Mouse (Mus musculus) intestine, postnatal 0 days (tissue): ENCODE measurements at regions not wholly inside any gene's neighbourhood (a gene's known extent, or its start where the extent isn't known, plus 50 kb on each side); places are given as distances from the start of the nearest gene placed in this dataset.
A peak's percentile ranks its signal among the peaks of the same experiment; 100 is the strongest.

Source experiments
- ATAC-seq: fragments of 200-750 bp; cut with Nextera tagmentation; 2 replicates; pipeline ENCODE4 v1.8.0; 2017; ENCODE audit warnings: mild to moderate bottlenecking, moderate TSS enrichment, moderate library complexity
- H3K27ac ChIP-seq: fragments of 300-500 bp; sonication (generic); 2 replicates; pipeline ENCODE4 v1.5.1; 2014; ENCODE audit warnings: mild to moderate bottlenecking, low read depth, low read length, moderate library complexity
- H3K27me3 ChIP-seq: fragments of 300-500 bp; sonication (generic); replicated peaks from 2 replicates; pipeline ENCODE4 v1.6.1; 2014; ENCODE audit warnings: low read length, mixed read lengths; ENCODE audit not compliant: control insufficient read depth, insufficient read depth
- H3K36me3 ChIP-seq: fragments of 300-500 bp; sonication (generic); 2 replicates; pipeline ENCODE4 v1.6.1; 2014; ENCODE audit warnings: mild to moderate bottlenecking, moderate library complexity; ENCODE audit not compliant: control insufficient read depth, insufficient read depth
- H3K4me1 ChIP-seq: fragments of 300-500 bp; sonication (generic); replicated peaks from 2 replicates; pipeline ENCODE4 v1.6.1; 2014; ENCODE audit warnings: antibody characterized with exemption, low read length, mixed read lengths; ENCODE audit not compliant: control insufficient read depth, insufficient read depth
- H3K4me2 ChIP-seq: fragments of 300-500 bp; sonication (generic); replicated peaks from 2 replicates; pipeline ENCODE4 v1.6.1; 2014; ENCODE audit warnings: low read depth, mild to moderate bottlenecking, moderate library complexity
- H3K4me3 ChIP-seq: fragments of 300-500 bp; sonication (generic); 2 replicates; pipeline ENCODE4 v1.5.1; 2014; ENCODE audit warnings: low read depth, low read length
- H3K9ac ChIP-seq: fragments of 300-500 bp; sonication (generic); 2 replicates; pipeline ENCODE4 v1.6.1; 2014; ENCODE audit warnings: mild to moderate bottlenecking, low read depth, low read length
- H3K9me3 ChIP-seq: fragments of 300-500 bp; sonication (generic); 2 replicates; pipeline ENCODE4 v1.6.1; 2016; ENCODE audit warnings: mixed run types; ENCODE audit not compliant: control insufficient read depth
- CTCF ChIP-seq: sonication (generic); IDR thresholded peaks from 2 replicates; pipeline ENCODE4 v1.5.1; 2016; ENCODE audit warnings: low read depth, mild to moderate bottlenecking, control low read depth, antibody characterized with exemption, moderate library complexity
- WGBS: fragments of 180-500 bp; shearing (Covaris S2); extraction: QIAGEN DNeasy Blood & Tissue Kit; methylation state at CpG from one replicate; pipeline ENCODE4 v1.1.7; 2014; 5-methylcytosine and 5-hydroxymethylcytosine counted together

- Histone ChIP-seq H3K4me1 (no peaks in the 10 kb centered on the region), H3K36me3 (no peaks in the 10 kb centered on the region), H3K27me3 (no peaks in the 10 kb centered on the region), H3K4me3 (no peak overlapping the region), H3K4me2 (no peak overlapping the region), H3K27ac (no peak overlapping the region), H3K9me3 (no peaks in the 10 kb centered on the region), H3K9ac (no peak overlapping the region)
- WGBS: 67% methylated on average over 6 of the region's 6 CpGs
- ATAC-seq: no peak
- TF ChIP-seq CTCF: peak; percentile 44; the same call in 1 of the 2 replicates
Measured at GRCm38 (mm10) chr8:100942680-100943427, 1526.6 kb upstream of the Cdh8 start.

- 62% methylated on average over 4 of the region's 4 CpGs for WGBS
- H3K36me3 ChIP-seq: no peaks in the 10 kb centered on the region
- H3K9ac ChIP-seq: no peak overlapping the region
- no peak for ATAC-seq
- H3K4me1 ChIP-seq: no peaks in the 10 kb centered on the region
- H3K4me2 ChIP-seq: no peak overlapping the region
- H3K9me3 ChIP-seq: no peaks in the 10 kb centered on the region
- TF ChIP-seq CTCF: no peak
- H3K27me3 ChIP-seq: no peaks in the 10 kb centered on the region
- no peak overlapping the region for H3K27ac ChIP-seq
- no peak overlapping the region for H3K4me3 ChIP-seq
Measured at GRCm38 (mm10) chr8:100939533-100939932, 1523.3 kb upstream of the Cdh8 start.

DNA sequence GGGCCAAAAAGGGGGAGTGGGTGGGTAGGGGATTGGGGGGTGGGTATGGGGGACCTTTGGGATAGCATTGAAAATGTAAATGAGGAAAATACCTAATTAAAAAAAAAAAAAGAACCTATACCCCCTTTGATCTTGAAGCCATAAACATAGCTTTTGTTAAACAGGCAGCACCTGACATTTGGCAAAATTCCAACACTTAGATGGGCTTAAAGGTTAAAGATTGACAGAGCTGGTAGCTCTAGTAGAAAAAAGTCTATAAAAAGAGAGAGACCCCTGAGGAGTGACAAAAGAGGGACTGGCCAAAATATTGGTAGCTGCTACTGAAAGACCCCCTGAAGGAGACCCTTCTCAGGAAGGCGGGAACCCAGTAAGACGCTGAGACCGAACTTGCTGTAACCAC, 1474.0 kb upstream of the Cdh8 start:
- Histone ChIP-seq H3K9ac (no peak overlapping the region), H3K4me3 (no peak overlapping the region), H3K4me2 (no peak overlapping the region), H3K4me1 (no peaks in the 10 kb centered on the region), H3K27me3 (no peaks in the 10 kb centered on the region), H3K9me3 (no peaks in the 10 kb centered on the region), H3K36me3 (no peaks in the 10 kb centered on the region), H3K27ac (no peak overlapping the region)
- TF ChIP-seq CTCF: no peak
- no peak for ATAC-seq
- 72% methylated on average over 3 of the region's 3 CpGs for WGBS

DNA sequence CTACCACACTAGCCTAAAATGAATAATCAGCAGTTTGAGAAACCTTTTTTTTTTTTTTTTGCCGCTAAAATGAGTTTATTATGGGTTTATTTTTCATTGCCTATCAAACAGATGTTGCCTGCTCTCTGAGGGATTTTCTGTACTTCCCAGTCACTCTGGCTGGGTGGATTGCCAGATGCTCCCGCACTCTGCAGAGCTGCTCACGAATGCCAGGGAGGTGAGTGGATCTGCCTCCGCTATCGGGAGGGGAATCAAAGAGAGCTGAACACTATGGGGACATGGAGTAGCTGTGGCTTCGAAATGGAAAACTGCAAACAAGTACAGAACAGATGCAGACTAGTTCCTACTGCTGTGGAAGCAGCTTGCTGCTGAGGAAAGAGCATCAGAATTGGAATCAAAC, 1449.4 kb upstream of the Cdh8 start:
- Histone ChIP-seq H3K27ac (no peak overlapping the region), H3K4me2 (no peak overlapping the region), H3K9ac (no peak overlapping the region), H3K4me3 (no peak overlapping the region), H3K36me3 (no peaks in the 10 kb centered on the region), H3K27me3 (no peaks in the 10 kb centered on the region), H3K9me3 (no peaks in the 10 kb centered on the region), H3K4me1 (no peaks in the 10 kb centered on the region)
- ATAC-seq: no peak
- TF ChIP-seq CTCF: no peak
- 73% methylated on average over 6 of the region's 6 CpGs for WGBS

- no peak for ATAC-seq
- no peak overlapping the region for H3K4me3 ChIP-seq
- no peaks in the 10 kb centered on the region for H3K4me1 ChIP-seq
- no peaks in the 10 kb centered on the region for H3K27me3 ChIP-seq
- WGBS: 41% methylated on average over 2 of the region's 2 CpGs
- no peaks in the 10 kb centered on the region for H3K9me3 ChIP-seq
- TF ChIP-seq CTCF: peak; percentile 91
- no peak overlapping the region for H3K9ac ChIP-seq
- H3K27ac ChIP-seq: no peak overlapping the region
- H3K4me2 ChIP-seq: no peak overlapping the region
- no peaks in the 10 kb centered on the region for H3K36me3 ChIP-seq
Measured at GRCm38 (mm10) chr8:100850822-100851437, 1434.7 kb upstream of the Cdh8 start.
